In the genomic region with DNA sequence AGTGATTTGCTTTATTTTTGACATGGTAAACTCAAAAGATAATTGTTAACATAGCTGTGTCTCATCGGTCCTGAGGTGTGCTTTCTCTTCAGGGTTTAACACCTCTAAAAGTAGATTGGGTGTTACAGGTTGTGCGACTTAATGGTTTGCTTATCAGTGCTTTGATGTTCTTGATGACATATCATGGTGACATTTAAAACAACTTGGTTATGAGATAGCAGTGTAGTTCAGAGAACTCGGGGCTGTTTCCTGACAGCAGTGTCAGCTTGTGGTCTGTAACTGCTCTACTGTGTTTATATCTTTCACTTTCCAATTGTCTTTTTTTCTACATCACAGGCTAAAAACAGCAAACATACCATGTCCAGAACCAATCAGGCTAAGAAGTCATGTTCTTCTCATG, we compare ENCODE assay signal across 25 mouse cellular contexts. TPM values are rescaled to one million over a fixed set of nuclear protein-coding genes. Genes with fewer than 3 reads are reported as not detected.
DNase-seq lines count a peak whose midpoint lies in the region; ATAC-seq and TF ChIP-seq lines count a peak whose summit lies in the region.
"Had no signal": no experiment of that assay in that cellular context is flagged by ENCODE, and none has a peak within 500 bp of the region (broad histone marks: within the 10 kb centered on the region; RNA-seq: fewer than 3 reads in every experiment).

No protein-coding gene starts in this region.

- H3K4me3 ChIP-seq in MEL (ENCODE audit: control insufficient read depth in 1 of 2, insufficient read depth in 1 of 2, low read depth in 2 of 2, low read length in 2 of 2), result no peak overlapping the region
- H3K4me3 ChIP-seq: gastrocnemius, adult 2 months; heart, embryonic 13.5 days; intestine, embryonic 15.5 days had no signal

- H3K4me1 ChIP-seq in MEL (ENCODE audit: control insufficient read depth in 1 of 2, insufficient read depth in 2 of 2, low read length in 2 of 2), result no peaks in the 10 kb centered on the region; a peak in 1 of 4 replicates
- H3K4me1 ChIP-seq: heart, embryonic 13.5 days; intestine, embryonic 15.5 days had no signal

- H3K79me2 ChIP-seq in MEL (ENCODE audit: control insufficient read depth, insufficient read depth, low read length, poor library complexity), result no peaks in the 10 kb centered on the region

- peak; percentile 59 for DNase-seq in CD4-positive, CD25-positive, alpha-beta regulatory T cell, adult 2 months (ENCODE audit: low read depth, low spot score)
- no peak for DNase-seq in MEL (ENCODE audit: low read depth, low spot score)
- peak; percentile 70 for DNase-seq in induced T-regulatory cell, adult 2 months (ENCODE audit: low read depth)
- peak; percentile 31 to 63 for DNase-seq in natural killer cell, adult 2 months (ENCODE audit: low spot score in 2 of 2)
- DNase-seq in left cerebral cortex, adult 18-20 months (ENCODE audit: low spot score in 2 of 2), result no peak
- DNase-seq in B cell, adult 2 months, result no peak
- DNase-seq: adrenal gland, adult 8-10 months; adrenal gland, postnatal 25 days; cerebellum, adult 11-12 months; cerebellum, adult 8-10 months; cerebellum, postnatal 10 days; forebrain, postnatal 0 days; gastrocnemius, adult 2 months; gastrocnemius, postnatal 14 days; heart, adult 18-20 months; heart, postnatal 14 days; heart, postnatal 4 days; kidney, adult 11 months had no signal

- H3K9me3 ChIP-seq in MEL (replicated peaks; ENCODE audit: insufficient read depth, low read length), result no peaks in the 10 kb centered on the region
- H3K9me3 ChIP-seq: heart, embryonic 13.5 days; intestine, embryonic 15.5 days had no signal

- no peak overlapping the region for H3K27ac ChIP-seq in MEL (ENCODE audit: control insufficient read depth, low read depth, low read length)
- H3K27ac ChIP-seq: gastrocnemius, adult 2 months; heart, embryonic 13.5 days; hindbrain, embryonic 14.5 days; hindbrain, postnatal 0 days; intestine, embryonic 15.5 days had no signal

- no peak overlapping the region for H3K9ac ChIP-seq in MEL (ENCODE audit: control insufficient read depth, low read depth, low read length, poor library complexity, severe bottlenecking)
- H3K9ac ChIP-seq: forebrain, postnatal 0 days; heart, embryonic 13.5 days; hindbrain, embryonic 14.5 days; intestine, embryonic 15.5 days had no signal

- no peak for TF ChIP-seq RAD21 in MEL (IDR thresholded peaks at IDR 0.05; ENCODE audit: low read depth, low read length)

- no peak for TF ChIP-seq EP300 in MEL (IDR thresholded peaks at IDR 0.05; ENCODE audit: low read depth in 1 of 2, low read length in 2 of 2)

- no peaks in the 10 kb centered on the region for H3K27me3 ChIP-seq in MEL (ENCODE audit: control insufficient read depth in 1 of 2, insufficient read depth in 2 of 2, low read length in 2 of 2)
- H3K27me3 ChIP-seq: heart, embryonic 13.5 days; intestine, embryonic 15.5 days; Patski had no signal

- no peak for TF ChIP-seq CTCF in MEL (IDR thresholded peaks at IDR 0.05 in 2 of 3, conservative IDR thresholded peaks at IDR 0.05 in 1 of 3; ENCODE audit: control insufficient read depth in 1 of 3, insufficient read depth in 1 of 3, low read depth in 2 of 3, low read length in 3 of 3, poor library complexity in 1 of 3, severe bottlenecking in 1 of 3)

- peaks cover 0 to 25% of the 10 kb centered on the region in 2 experiments; a peak in 2 of 4 replicates for H3K36me3 ChIP-seq in MEL (ENCODE audit: control insufficient read depth in 1 of 2, insufficient read depth in 2 of 2, low read length in 2 of 2)

- TF ChIP-seq POLR2A in MEL (IDR thresholded peaks at IDR 0.05; ENCODE audit: control insufficient read depth in 1 of 2, insufficient read depth in 1 of 2, low read depth in 1 of 2, low read length in 2 of 2, poor library complexity in 1 of 2), result no peak

- ATAC-seq in erythroblast, adult 5-6 weeks (replicated peaks; ENCODE audit: low FRiP score, poor library complexity, severe bottlenecking), result no peak
- ATAC-seq: forebrain, embryonic 14.5 days; forebrain, postnatal 0 days; hindbrain, postnatal 0 days; intestine, embryonic 15.5 days; Patski had no signal

TF ChIP-seq in MEL, 35 proteins besides CTCF, POLR2A, EP300 and RAD21:
- TF ChIP-seq GATA1 (IDR thresholded peaks at IDR 0.05; ENCODE audit: low read depth, low read length), result 0 out of 2 replicates have a peak, but pooled peaks have one; percentile 20
- no peak for TF ChIP-seq CHD1 (IDR thresholded peaks at IDR 0.05; ENCODE audit: low read depth, low read length)

RNA-seq across cellular contexts. Expression of gene Cage1, which starts 13.0 kb away (rescaled TPM):
- total RNA-seq in MEL (2012; rRNA removed), result 1.0 and 1.1 TPM in 2 replicates
- under 1 TPM in 1 of 2 experiments, not detected in 1; 0.78 TPM for polyA plus RNA-seq in MEL (2012; ENCODE audit: insufficient read depth in 1 of 2, insufficient read length in 2 of 2, low read depth in 1 of 2, low replicate concordance in 2 of 2, missing spikeins in 1 of 2)
- total RNA-seq in left cerebral cortex, adult 18-20 months (2021), result 1 to 10 TPM; 6.2 to 6.9 TPM
- total RNA-seq in erythroblast, adult 5-6 weeks (2015; ENCODE audit: low replicate concordance), result 0.58 TPM in 1 of 2 replicates, not detected in the other
- total RNA-seq in erythroblast, adult 5-6 weeks (2017; ENCODE audit: low replicate concordance), result 1.0 and 3.6 TPM in 2 replicates

RNA-seq across cellular contexts. Expression of gene Riok1, which starts 13.1 kb away (rescaled TPM):
- 37.6 and 43.7 TPM in 2 replicates for total RNA-seq in MEL (2012; rRNA removed)
- polyA plus RNA-seq in MEL (2012; ENCODE audit: insufficient read depth in 1 of 2, insufficient read length in 2 of 2, low read depth in 1 of 2, low replicate concordance in 2 of 2, missing spikeins in 1 of 2), result 10 to 100 TPM in 1 of 2 experiments, not detected in 1; 40.5 TPM
- total RNA-seq in left cerebral cortex, adult 18-20 months (2021), result 10 to 100 TPM; 21.7 to 24.2 TPM
- total RNA-seq in erythroblast, adult 5-6 weeks (2015; ENCODE audit: low replicate concordance), result 23.8 and 29.8 TPM in 2 replicates
- 38.7 and 46.4 TPM in 2 replicates for total RNA-seq in erythroblast, adult 5-6 weeks (2017; ENCODE audit: low replicate concordance)

RNA-seq across cellular contexts. Expression of gene Ssr1, which starts 55.9 kb away (rescaled TPM):
- 76.7 and 77.2 TPM in 2 replicates for total RNA-seq in MEL (2012; rRNA removed)
- 100 to 1,000 TPM in 1 of 2 experiments, 10 to 100 TPM in 1; 30.9 to 104 TPM for polyA plus RNA-seq in MEL (2012; ENCODE audit: insufficient read depth in 1 of 2, insufficient read length in 2 of 2, low read depth in 1 of 2, low replicate concordance in 2 of 2, missing spikeins in 1 of 2)
- total RNA-seq in left cerebral cortex, adult 18-20 months (2021), result 10 to 100 TPM; 83.1 to 98.6 TPM
- 37.0 and 44.4 TPM in 2 replicates for total RNA-seq in erythroblast, adult 5-6 weeks (2015; ENCODE audit: low replicate concordance)
- 37.4 and 46.7 TPM in 2 replicates for total RNA-seq in erythroblast, adult 5-6 weeks (2017; ENCODE audit: low replicate concordance)

Comparison
In these comparisons a context has a peak if more than half of its experiments do, and no peak if none do; other contexts are left out.
1. DNase-seq: peak in CD4-positive, CD25-positive, alpha-beta regulatory T cell, adult 2 months (single experiment), induced T-regulatory cell, adult 2 months (single experiment) and natural killer cell, adult 2 months (2 of 2); none in MEL (single experiment), left cerebral cortex, adult 18-20 months (0 of 2) and B cell, adult 2 months (0 of 2).